Mouse (Mus musculus) ovary, postnatal 36 days (tissue): ENCODE results near the gene Mlf1.

Source experiments
- DNase-seq: peaks from one replicate; pipeline ENCODE4 v3.0.0; 2022; ENCODE audit warnings: low spot score, mixed read lengths

The Mlf1 gene

DNA sequence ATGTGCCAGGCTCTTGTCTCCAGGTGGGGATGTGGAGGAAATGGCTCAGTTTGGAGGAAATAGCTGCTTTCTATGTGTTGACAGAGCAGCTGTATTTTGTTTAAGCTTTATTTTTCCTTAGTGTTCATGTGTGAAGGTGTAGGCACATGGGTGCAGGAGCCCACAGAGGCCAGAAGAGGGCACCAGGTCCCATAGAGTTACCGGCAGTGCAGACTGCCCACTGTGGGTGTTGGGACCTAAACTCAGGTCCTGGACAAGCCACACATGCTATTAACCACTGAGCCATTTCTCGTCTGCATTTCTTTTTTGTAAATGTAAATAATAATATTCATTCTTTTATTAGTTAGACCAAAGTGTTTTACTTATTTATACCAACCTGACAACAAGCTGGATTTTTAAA is 73.2 kb downstream of the Mlf1 start:
- no peak for DNase-seq
